Mouse (Mus musculus): ENCODE data around the gene Cep295nl.
"Not testable (repeated sequence)": the region's sequence is repeated elsewhere in the genome, so short reads cannot be mapped to it uniquely, and the experiment has no call there.

The Cep295nl gene

GRCm38 (mm10) chr11:118342400-118342981 lies at the start of gene Cep295nl:
Gene Cep295nl, minus strand, starts transcription at chr11:118342500.
- no peak for DNase-seq (ENCODE audit: low read depth)

GRCm38 (mm10) chr11:118387816-118388215 lies 45.5 kb upstream of the Cep295nl start:
- DNase-seq (ENCODE audit: low read depth): not testable (repeated sequence)

- peak; percentile 82 for DNase-seq (ENCODE audit: low read depth)
Observed at GRCm38 (mm10) chr11:118379251-118380009, 37.1 kb upstream of the Cep295nl start.

- no peak for DNase-seq (ENCODE audit: low read depth)
Observed at GRCm38 (mm10) chr11:118378656-118379055, 36.4 kb upstream of the Cep295nl start.

GRCm38 (mm10) chr11:118376323-118376722 lies 34.0 kb upstream of the Cep295nl start:
- not testable (repeated sequence) for DNase-seq (ENCODE audit: low read depth)

GRCm38 (mm10) chr11:118375881-118376280 lies 33.6 kb upstream of the Cep295nl start:
- no peak for DNase-seq (ENCODE audit: low read depth)

GRCm38 (mm10) chr11:118375461-118375860 lies 33.2 kb upstream of the Cep295nl start:
- no peak for DNase-seq (ENCODE audit: low read depth)

GRCm38 (mm10) chr11:118375006-118375405 lies 32.7 kb upstream of the Cep295nl start:
- no peak for DNase-seq (ENCODE audit: low read depth)

GRCm38 (mm10) chr11:118374506-118374905 lies 32.2 kb upstream of the Cep295nl start:
- DNase-seq (ENCODE audit: low read depth): no peak

GRCm38 (mm10) chr11:118372641-118373040 lies 30.3 kb upstream of the Cep295nl start:
- no peak for DNase-seq (ENCODE audit: low read depth)

- no peak for DNase-seq (ENCODE audit: low read depth)
Observed at GRCm38 (mm10) chr11:118371876-118372275, 29.6 kb upstream of the Cep295nl start.

GRCm38 (mm10) chr11:118369657-118370056 lies 27.4 kb upstream of the Cep295nl start:
- no peak for DNase-seq (ENCODE audit: low read depth)

GRCm38 (mm10) chr11:118369251-118369650 lies 27.0 kb upstream of the Cep295nl start:
- DNase-seq (ENCODE audit: low read depth): no peak

GRCm38 (mm10) chr11:118368330-118368729 lies 26.0 kb upstream of the Cep295nl start:
- peak; percentile 84 for DNase-seq (ENCODE audit: low read depth)

- no peak for DNase-seq (ENCODE audit: low read depth)
Observed at GRCm38 (mm10) chr11:118366559-118366958, 24.3 kb upstream of the Cep295nl start.

- no peak for DNase-seq (ENCODE audit: low read depth)
Observed at GRCm38 (mm10) chr11:118366108-118366507, 23.8 kb upstream of the Cep295nl start.

GRCm38 (mm10) chr11:118365171-118365570 lies 22.9 kb upstream of the Cep295nl start:
- DNase-seq (ENCODE audit: low read depth): peak; percentile 92

- DNase-seq (ENCODE audit: low read depth): no peak
Observed at GRCm38 (mm10) chr11:118364021-118364420, 21.7 kb upstream of the Cep295nl start.

GRCm38 (mm10) chr11:118362971-118363518 lies 20.7 kb upstream of the Cep295nl start:
- peak; percentile 89 for DNase-seq (ENCODE audit: low read depth)

GRCm38 (mm10) chr11:118362501-118362900 lies 20.2 kb upstream of the Cep295nl start:
- DNase-seq (ENCODE audit: low read depth): no peak

GRCm38 (mm10) chr11:118360907-118361341 lies 18.6 kb upstream of the Cep295nl start:
- DNase-seq (ENCODE audit: low read depth): no peak

GRCm38 (mm10) chr11:118360491-118360890 lies 18.2 kb upstream of the Cep295nl start:
- DNase-seq (ENCODE audit: low read depth): no peak

GRCm38 (mm10) chr11:118355640-118356039 lies 13.3 kb upstream of the Cep295nl start, which contains the start of gene Timp2:
Gene Timp2, minus strand, starts transcription at chr11:118355740.
- DNase-seq (ENCODE audit: low read depth): no peak

All from 416B (cell line).